In genomic region chr10:117195005-117195404, GRCm38 (mm10) we compare ENCODE assay signal across 28 mouse cellular contexts. TPM values are rescaled to one million over a fixed set of nuclear protein-coding genes. Genes with fewer than 3 reads are reported as not detected.
A peak's percentile ranks its signal among the peaks of the same experiment; 100 is the strongest.
DNase-seq lines count a peak whose midpoint lies in the region; ATAC-seq lines count a peak whose summit lies in the region.
"Had no signal": no experiment of that assay in that cellular context is flagged by ENCODE, and none has a peak within 500 bp of the region (broad histone marks: within the 10 kb centered on the region; RNA-seq: fewer than 3 reads in every experiment).

No protein-coding gene starts in this region.

- intact Hi-C loops in gastrocnemius, postnatal 36 days (cut with DNase I): loop anchor here (10.0 kb wide), 1 partner anchor 870 kb away; no protein-coding TSS in a partner anchor

- H3K27me3 ChIP-seq in stomach, embryonic 15.5 days (replicated peaks): no peaks in the 10 kb centered on the region
- no peaks in the 10 kb centered on the region for H3K27me3 ChIP-seq in midbrain, embryonic 16.5 days (ENCODE audit: control insufficient read depth, insufficient read depth, low read depth, low read length)
- H3K27me3 ChIP-seq: embryonic facial prominence, embryonic 12.5 days; forebrain, embryonic 15.5 days; hindbrain, embryonic 13.5 days had no signal

- no peak overlapping the region for H3K4me2 ChIP-seq in stomach, embryonic 15.5 days
- H3K4me2 ChIP-seq in midbrain, embryonic 16.5 days (ENCODE audit: low read length): no peak overlapping the region
- H3K4me2 ChIP-seq: embryonic facial prominence, embryonic 12.5 days; forebrain, embryonic 15.5 days; hindbrain, embryonic 13.5 days had no signal

- ATAC-seq in stomach, embryonic 15.5 days (ENCODE audit: insufficient read depth, low FRiP score, low read depth): peak; percentile 35; the same call in 1 of the 2 replicates
- ATAC-seq in midbrain, embryonic 16.5 days: no peak
- ATAC-seq: forebrain, embryonic 15.5 days; hindbrain, postnatal 0 days had no signal

- no peaks in the 10 kb centered on the region for H3K4me1 ChIP-seq in stomach, embryonic 15.5 days
- no peaks in the 10 kb centered on the region for H3K4me1 ChIP-seq in midbrain, embryonic 16.5 days (ENCODE audit: control insufficient read depth, insufficient read depth, low read length)
- H3K4me1 ChIP-seq: forebrain, embryonic 10.5 days; forebrain, embryonic 15.5 days had no signal

- H3K9ac ChIP-seq in stomach, embryonic 15.5 days: no peak overlapping the region
- no peak overlapping the region for H3K9ac ChIP-seq in midbrain, embryonic 16.5 days (ENCODE audit: low read depth, low read length)
- H3K9ac ChIP-seq: embryonic facial prominence, embryonic 12.5 days; forebrain, embryonic 15.5 days; hindbrain, embryonic 13.5 days had no signal

- no peak overlapping the region; the same call in 1 of the 2 replicates for H3K27ac ChIP-seq in stomach, embryonic 15.5 days
- no peak overlapping the region for H3K27ac ChIP-seq in midbrain, embryonic 16.5 days (ENCODE audit: low read length)
- H3K27ac ChIP-seq: embryonic facial prominence, embryonic 12.5 days; forebrain, embryonic 10.5 days; forebrain, embryonic 15.5 days; heart, embryonic 10.5 days; hindbrain, embryonic 13.5 days; hindbrain, postnatal 0 days had no signal

- H3K9me3 ChIP-seq in stomach, embryonic 15.5 days: no peaks in the 10 kb centered on the region
- no peaks in the 10 kb centered on the region for H3K9me3 ChIP-seq in midbrain, embryonic 16.5 days (replicated peaks; ENCODE audit: control insufficient read depth, low read length, poor library complexity, severe bottlenecking)
- H3K9me3 ChIP-seq: embryonic facial prominence, embryonic 12.5 days; forebrain, embryonic 10.5 days; forebrain, embryonic 15.5 days; heart, embryonic 10.5 days; hindbrain, embryonic 13.5 days had no signal

- no peaks in the 10 kb centered on the region for H3K36me3 ChIP-seq in stomach, embryonic 15.5 days
- H3K36me3 ChIP-seq in midbrain, embryonic 16.5 days (ENCODE audit: control insufficient read depth, insufficient read depth, low read length): no peaks in the 10 kb centered on the region
- H3K36me3 ChIP-seq: embryonic facial prominence, embryonic 12.5 days; forebrain, embryonic 10.5 days; forebrain, embryonic 15.5 days; heart, embryonic 10.5 days; hindbrain, embryonic 13.5 days had no signal

- DNase-seq in urinary bladder, postnatal 14 days (ENCODE audit: low spot score): peak; percentile 69
- no peak for DNase-seq in urinary bladder, postnatal 10 days (ENCODE audit: low spot score)
- DNase-seq in ZHBTc4 (ENCODE audit: low read depth, low spot score): peak; percentile 39
- peak; percentile 50 for DNase-seq in testis, postnatal 14 days (ENCODE audit: low spot score)
- no peak for DNase-seq in right cerebral cortex, postnatal 4 days
- no peak for DNase-seq in gastrocnemius, postnatal 36 days
- DNase-seq: adrenal gland, adult 2 months; adrenal gland, postnatal 36 days; cerebellum, adult 11 months; cerebellum, adult 8-10 months; cerebellum, postnatal 14 days; embryo, embryonic 11 days; heart, adult 18-20 months; heart, postnatal 10 days had no signal

- no peak overlapping the region for H3K4me3 ChIP-seq in stomach, embryonic 15.5 days (replicated peaks)
- no peak overlapping the region for H3K4me3 ChIP-seq in midbrain, embryonic 16.5 days (ENCODE audit: low read depth, low read length)
- H3K4me3 ChIP-seq: embryonic facial prominence, embryonic 12.5 days; forebrain, embryonic 10.5 days; forebrain, embryonic 15.5 days; heart, embryonic 10.5 days; hindbrain, embryonic 13.5 days had no signal

- 70% methylated on average over 12 of the region's 12 CpGs for WGBS in stomach, embryonic 15.5 days
- WGBS in midbrain, embryonic 16.5 days: 97% methylated on average over 12 of the region's 12 CpGs

RNA-seq across cellular contexts. Expression of gene Yeats4, which starts 29.3 kb away (rescaled TPM):
- 62.4 and 64.3 TPM in 2 replicates for polyA plus RNA-seq in stomach, embryonic 15.5 days (2015; fragmentation: Nextera tagmentation; extraction: Ambion mirVana)
- polyA plus RNA-seq in midbrain, embryonic 16.5 days (2015; fragmentation: Nextera tagmentation; extraction: Ambion mirVana): 104 and 113 TPM in 2 replicates
- total RNA-seq in gastrocnemius, postnatal 36 days (2021): 10 to 100 TPM; 12.8 to 14.8 TPM

RNA-seq across cellular contexts. Expression of gene 9530003J23Rik, which starts 43.5 kb away (rescaled TPM):
- not detected in 2 replicates for polyA plus RNA-seq in stomach, embryonic 15.5 days (2015; fragmentation: Nextera tagmentation; extraction: Ambion mirVana)
- polyA plus RNA-seq in midbrain, embryonic 16.5 days (2015; fragmentation: Nextera tagmentation; extraction: Ambion mirVana): not detected in 2 replicates
- not detected for total RNA-seq in gastrocnemius, postnatal 36 days (2021)
- total RNA-seq: adrenal gland, adult 2 months; adrenal gland, postnatal 36 days; common myeloid progenitor, adult 5-6 weeks; gastrocnemius, adult 8-10 months; heart, adult 18-20 months; heart, postnatal 10 days; hematopoietic stem cell, adult 5-6 weeks; hindbrain, postnatal 0 days; MEL had no signal
- polyA plus RNA-seq: adrenal gland, adult 2 months; embryonic facial prominence, embryonic 12.5 days; forebrain, embryonic 10.5 days; forebrain, embryonic 15.5 days; heart, embryonic 10.5 days; heart, embryonic 14.5 days; hindbrain, postnatal 0 days; intestine, embryonic 14.5 days had no signal

RNA-seq across cellular contexts. Expression of gene Frs2, which starts 46.7 kb away (rescaled TPM):
- polyA plus RNA-seq in stomach, embryonic 15.5 days (2015; fragmentation: Nextera tagmentation; extraction: Ambion mirVana): 18.4 and 18.8 TPM in 2 replicates
- 19.7 and 20.2 TPM in 2 replicates for polyA plus RNA-seq in midbrain, embryonic 16.5 days (2015; fragmentation: Nextera tagmentation; extraction: Ambion mirVana)
- 1 to 10 TPM; 7.6 to 8.9 TPM for total RNA-seq in gastrocnemius, postnatal 36 days (2021)

Comparison
In these comparisons a context has a peak if more than half of its experiments do, and no peak if none do; other contexts are left out.
1. DNase-seq: peak in urinary bladder, postnatal 14 days (single experiment), ZHBTc4 (single experiment) and testis, postnatal 14 days (single experiment); none in urinary bladder, postnatal 10 days (single experiment), right cerebral cortex, postnatal 4 days (single experiment) and gastrocnemius, postnatal 36 days (0 of 2).